Mouse (Mus musculus) inflammation-experienced regulatory T-cells, adult 6 months (primary cell): ENCODE measurements around the gene Slco2a1. TPM values are rescaled to one million over a fixed set of nuclear protein-coding genes. Genes with fewer than 3 reads are reported as not detected.
"Not testable (repeated sequence)": the region's sequence is repeated elsewhere in the genome, so short reads cannot be mapped to it uniquely, and the experiment has no call there.

ENCODE experiments used
- ATAC-seq: one replicate; pipeline ENCODE4 v1.8.0; 2017
- polyA plus RNA-seq, 3 experiments: library from polyadenylated mRNA; unstranded; fragments of 100-300 nt; shearing (Covaris generic); gene quantifications; one replicate each; pipeline ENCODE4 v1.2.1; 2017

The Slco2a1 gene
- polyA plus RNA-seq, 3 experiments from 2014 or later = 0.20 to 0.71 (median 0.26) TPM

DNA sequence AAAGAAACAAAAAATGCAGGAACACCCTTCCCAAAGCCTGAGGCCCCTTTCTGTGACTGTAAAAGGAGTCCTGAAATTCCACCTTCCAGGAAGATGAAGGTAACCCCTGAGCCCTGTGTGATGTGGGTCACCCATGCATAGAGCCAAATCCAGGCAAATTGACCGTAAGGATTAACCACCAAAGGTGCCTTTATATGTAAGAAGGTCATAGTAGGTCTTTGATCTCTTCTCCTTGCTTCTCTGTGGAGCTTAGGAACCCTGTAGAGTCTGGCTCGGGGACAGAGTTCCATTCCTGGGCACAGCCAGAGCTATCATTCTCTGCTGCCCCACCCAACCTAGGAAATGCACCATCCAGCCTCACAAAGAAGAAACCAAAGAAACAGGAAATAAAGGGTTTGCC lies 100.1 kb downstream of the Slco2a1 start:
- ATAC-seq = no peak

DNA sequence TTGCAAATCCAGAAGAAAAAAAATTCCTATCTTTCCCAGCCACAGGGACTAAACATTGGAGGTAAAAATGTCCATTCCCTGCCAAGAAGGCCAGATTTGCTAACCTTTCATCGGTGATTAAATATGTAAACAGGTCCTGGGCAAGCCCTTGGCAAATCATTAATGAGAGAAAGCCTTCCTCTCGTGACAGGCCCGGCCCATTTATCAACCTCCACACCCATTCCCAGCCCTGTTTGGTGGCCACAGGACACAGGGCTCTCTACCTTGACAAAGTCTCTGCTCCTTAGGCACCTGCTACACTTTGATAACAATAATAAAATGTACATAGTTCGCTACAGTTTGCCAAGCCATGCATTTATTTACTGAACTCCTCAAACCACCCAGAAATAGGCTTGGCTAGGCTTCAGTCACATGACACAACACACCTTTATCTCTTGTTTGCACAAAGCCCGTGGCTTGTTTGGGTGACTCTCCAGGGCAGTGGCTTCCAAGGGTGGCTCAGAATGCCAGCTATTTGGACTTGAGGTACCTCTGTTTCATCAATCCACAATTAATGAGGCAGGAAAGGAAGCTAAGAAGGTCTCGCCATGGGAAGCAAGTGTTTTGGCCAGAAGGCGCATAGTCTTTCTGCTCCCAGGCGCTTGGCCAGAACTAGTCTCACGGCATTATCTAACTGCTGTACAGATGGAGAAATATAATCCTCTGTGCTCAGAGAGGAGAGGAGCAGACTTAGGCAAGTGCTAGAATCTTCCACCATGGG lies 101.8 kb downstream of the Slco2a1 start:
- ATAC-seq = no peak

DNA sequence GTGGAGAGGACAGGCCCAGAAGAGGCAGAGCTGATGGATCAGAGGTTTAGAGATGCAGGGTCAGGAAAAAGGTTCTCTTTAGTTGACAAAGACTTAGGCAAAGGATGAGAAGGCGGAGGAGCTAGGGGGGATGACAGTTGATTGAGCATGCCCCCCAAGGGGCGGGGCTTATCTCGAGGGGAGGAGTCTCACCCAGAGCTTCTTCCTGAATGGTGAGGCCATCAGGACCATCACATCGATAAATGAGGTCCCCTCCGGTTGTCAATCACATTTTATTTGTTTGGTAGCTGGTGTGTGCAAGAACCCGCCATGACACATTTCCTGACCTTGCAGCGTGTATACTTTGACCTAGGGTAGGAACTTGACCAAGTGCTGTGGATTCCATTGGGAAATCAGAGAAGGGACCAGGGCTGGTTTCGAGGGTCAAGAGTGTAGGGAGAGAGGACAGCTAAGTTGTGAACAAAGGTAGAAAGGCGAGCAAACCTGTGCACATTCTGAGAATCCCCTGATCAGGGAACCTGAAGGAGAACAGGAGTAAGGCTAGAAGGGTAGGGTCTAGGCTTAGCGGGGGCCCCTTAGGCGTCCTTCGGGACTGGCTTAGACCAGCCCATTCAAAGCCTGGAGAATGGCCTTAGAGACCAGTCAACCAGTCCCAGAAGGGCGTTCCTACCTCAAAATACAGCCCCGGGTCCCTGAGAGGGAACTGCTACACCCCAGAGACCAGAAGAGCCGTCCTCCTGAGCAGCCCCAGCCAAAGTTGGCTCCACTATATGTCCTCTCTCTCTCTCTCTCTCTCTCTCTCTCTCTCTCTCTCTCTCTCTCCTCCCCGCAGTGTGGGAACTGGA lies 102.7 kb downstream of the Slco2a1 start:
- no peak for ATAC-seq

DNA sequence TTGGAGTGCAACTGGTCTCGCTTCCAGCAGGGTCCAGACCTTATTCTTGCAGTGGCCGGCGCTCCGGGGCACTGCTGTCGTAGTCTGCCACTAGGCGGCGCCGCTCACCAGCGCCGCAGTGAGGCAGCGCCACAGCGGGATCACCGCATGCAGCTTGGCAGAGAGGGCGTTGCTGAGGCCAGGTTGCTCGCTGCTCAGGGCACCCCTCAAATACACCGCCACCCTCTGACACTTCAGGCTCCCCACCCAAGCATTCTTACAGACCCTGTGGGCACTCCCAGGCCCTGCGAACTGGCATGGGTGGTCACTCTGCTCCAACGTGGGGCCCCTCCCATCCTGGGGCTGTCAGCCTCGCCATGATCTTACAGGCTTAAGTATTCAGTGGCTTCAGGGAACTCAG lies 103.7 kb downstream of the Slco2a1 start:
- ATAC-seq = no peak

DNA sequence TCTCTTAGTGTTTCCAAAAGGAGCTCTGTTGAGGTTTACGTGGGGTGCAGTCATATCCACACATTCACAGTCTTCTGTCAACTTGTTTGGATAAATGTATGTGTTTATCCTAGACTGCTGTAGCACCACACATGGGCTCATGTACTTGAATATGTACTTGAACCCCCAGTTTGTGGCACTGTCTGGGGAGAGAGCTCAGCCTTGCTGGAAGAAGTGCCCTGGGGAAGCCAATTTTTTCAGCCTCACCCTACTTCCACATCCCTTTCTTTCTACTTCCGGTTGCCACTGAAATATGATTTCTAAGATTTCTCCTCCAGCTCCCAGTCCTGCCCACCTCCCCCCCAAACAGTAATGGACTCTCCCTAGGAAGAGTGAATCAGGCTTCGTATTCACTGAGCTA lies 105.2 kb downstream of the Slco2a1 start:
- no peak for ATAC-seq

DNA sequence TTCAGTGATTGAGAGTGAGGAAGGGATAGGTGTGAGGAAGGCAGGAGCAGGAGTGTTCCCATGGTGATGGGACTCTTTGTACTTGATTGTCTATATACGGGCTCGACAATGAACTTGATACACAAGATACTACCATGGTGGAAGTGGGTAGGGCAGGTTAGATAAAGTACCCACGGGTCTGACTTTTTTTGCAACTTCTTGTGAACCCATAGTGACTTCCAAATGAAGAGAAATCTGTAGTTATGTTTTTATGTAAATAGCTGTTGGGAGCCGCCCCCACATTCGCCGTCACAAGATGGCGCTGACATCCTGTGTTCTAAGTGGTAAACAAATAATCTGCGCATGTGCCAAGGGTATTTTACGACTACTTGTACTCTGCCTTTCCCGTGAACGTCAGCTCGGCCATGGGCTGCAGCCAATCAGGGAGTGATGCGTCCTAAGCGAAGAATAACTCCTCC lies 119.9 kb downstream of the Slco2a1 start:
- ATAC-seq = not testable (repeated sequence)

DNA sequence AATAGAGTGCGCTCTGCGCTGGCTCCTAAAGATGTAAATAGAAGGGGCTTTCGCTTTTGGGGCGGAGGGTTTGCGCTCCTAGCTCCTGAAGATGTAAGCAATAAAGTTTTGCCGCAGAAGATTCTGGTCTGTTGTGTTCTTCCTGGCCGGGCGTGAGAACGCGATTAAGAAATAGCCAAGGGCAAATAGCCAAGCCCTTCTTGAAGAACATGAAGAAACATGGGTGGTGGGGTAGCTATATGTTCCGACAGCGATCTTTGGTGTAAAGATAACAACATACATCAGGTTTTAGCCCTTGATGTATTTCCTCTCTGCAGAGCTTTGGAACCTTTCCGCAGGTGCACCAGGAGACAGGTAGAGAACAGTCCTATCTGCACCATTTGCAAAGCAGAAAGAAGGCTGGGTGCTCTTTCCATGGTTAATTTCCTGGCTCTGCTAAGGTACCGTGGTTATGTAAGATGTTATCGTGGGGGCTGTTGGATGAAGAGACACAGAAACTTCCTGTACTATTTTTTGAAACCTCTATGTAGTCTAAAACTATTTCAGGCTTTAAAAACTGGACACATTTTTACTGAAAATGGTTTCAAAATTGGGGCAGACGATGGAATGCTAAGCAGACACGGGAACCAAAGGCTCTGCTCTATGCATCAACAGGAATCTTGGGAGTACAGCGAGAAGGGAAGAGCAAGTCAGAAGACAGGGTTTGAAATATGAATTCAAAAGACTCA lies 120.6 kb downstream of the Slco2a1 start:
- ATAC-seq = no peak

DNA sequence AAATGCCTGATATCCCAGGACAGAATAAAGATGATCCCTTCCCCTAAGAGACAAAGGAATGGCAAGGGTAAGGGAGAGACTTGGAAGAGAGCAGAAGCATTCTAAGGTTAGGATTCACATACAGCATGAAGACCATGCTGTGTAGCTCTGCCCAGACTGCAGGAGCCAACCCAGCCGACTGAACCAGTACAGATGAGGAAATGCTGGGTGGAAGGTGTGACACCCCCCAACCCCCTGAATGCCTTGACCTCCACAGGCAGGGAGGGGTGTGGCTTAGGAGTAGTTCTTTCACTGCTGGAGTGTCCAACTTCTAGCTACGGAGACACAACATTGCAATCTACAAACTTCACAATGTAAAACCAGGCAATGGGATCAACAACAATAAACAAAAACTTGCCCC lies 121.4 kb downstream of the Slco2a1 start:
- ATAC-seq = no peak

DNA sequence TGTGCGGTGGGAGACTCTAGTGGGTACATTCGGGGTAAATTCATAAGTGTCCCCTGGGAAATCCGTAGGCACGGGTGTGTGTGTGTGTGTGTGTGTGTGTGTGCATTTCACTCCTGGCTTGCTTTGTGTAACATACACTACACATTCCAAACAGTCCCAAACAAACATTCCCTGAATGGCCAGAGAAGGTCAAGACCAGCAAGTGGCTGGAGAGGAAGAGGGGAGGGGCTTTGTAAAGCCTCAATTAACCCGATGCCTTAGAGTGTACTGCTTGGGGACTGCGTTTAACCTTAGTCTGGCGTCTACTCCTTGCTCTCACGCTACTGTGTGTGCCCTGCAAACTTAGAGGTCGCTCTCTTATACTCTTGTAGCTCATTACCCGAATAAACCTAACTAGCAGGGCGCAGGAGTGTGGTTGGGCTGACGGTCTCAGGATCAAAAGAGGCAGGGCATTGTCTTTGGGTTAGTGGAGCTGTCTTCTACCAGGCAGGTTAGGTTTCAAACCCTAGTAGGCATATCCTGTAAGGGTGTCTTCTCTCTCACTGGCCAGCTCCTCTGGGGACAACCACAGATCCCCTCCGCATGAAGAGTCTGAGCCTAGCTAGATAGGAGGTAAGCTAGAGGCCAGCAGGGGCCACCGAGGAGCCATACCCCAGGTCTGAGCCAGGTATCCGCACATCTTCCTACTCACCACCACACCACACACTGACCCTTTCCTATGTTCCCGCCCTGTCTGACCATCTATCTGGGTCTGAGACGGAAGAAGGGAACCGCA lies 122.4 kb downstream of the Slco2a1 start:
- ATAC-seq = no peak

DNA sequence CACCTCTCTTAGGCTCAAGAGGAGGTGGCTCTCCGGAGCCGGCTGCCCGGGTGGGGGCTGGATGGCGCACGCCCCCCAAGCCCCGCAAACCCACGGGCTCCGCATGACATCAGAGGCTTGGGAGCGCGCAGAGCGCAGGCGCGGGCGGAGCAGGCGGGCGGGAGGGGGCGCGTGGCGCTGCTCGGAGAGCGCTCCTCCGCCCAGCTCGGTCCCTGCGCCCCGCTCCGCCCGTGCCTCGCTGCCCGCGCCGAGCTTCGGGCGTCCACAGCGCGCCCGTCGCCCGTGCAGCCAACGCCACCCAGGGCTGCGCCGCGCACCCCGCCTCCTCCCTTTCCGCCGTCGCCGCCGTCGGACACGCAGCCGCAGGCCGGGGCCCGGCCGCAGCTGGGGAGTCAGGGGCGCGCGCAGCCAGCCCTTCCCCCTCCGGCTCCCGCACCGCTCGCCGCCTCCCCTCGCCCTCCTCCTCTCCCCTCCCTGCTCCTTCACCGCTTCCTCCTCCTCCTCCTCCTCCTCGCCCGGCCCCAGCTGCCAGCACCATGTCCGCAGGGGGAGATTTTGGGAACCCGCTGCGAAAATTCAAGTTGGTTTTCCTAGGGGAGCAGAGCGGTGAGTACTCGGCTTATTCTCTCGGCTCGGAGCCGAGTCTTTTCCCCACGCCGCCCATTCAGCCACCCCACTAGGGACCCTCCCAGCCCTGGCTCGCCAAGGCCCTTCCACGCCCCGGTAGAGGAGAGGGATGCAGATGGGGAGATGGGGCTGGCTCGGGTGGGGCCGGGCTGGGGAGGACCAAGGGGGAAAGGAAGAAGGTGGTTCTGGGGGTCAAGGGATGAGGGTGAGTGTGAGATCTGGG lies 123.3 kb downstream of the Slco2a1 start, which contains the start of gene Rab6b:
Gene Rab6b, plus strand, starts transcription at position 167 of the 850 bp plus-strand sequence.
- ATAC-seq = no peak

DNA sequence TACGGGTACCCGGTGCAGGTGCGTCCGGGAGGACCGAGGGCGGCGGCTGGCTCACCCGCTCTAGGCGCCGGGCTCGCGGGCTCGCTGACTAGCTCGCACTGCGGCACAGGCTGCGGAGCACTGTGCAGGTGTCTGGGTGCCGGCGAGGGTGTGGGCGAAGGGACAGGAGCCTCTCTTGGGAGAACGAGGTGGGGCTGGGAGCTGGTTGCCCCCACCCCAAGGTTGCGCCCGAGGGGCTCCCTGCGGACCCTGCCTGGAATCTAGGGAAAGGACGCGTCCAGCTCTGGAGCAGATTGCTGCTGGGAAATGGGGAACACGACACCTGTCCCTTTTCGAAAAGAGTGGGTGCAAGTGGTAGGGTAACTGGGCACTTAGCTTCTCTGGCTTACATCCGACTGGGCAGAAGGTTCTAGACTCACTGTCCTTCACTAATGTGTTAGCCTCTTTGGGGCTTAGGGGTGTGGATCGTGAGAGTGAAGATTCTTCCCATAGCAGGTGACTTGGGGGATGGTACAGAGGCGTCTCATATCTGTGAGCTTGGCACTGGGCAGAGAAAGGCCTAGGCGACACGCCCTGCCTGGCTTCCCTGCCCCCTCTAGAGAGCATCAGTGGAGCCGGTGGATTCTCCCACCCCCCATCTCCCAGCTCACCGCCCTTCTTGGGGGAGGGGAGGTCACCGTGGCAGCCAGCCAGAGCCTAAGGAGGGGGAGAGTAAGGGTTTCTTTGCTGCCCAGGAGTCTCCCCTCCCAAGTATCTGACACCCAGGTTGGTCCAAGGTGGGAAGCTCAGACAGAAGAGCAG lies 124.2 kb downstream of the Slco2a1 start:
- ATAC-seq = no peak

DNA sequence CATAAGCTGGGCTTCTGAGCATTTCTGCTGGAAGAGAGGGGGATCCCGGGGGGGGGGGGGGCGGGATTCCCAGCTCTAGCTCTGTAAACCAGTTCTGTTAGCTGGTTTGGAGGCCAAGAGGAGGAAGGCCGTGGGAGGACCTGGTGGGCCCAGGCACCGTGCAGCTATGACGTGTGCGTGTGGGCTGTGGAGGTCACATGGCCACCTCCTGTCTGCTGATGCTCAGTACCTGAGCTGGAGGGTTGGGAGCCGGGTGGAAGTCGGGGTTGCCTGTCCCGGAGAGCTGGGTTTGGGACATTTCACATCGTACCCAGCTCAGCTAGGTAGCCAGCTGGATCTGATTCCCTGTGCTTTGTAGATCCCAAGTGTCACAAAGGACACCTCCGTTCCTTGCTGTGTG lies 124.8 kb downstream of the Slco2a1 start:
- ATAC-seq = no peak

DNA sequence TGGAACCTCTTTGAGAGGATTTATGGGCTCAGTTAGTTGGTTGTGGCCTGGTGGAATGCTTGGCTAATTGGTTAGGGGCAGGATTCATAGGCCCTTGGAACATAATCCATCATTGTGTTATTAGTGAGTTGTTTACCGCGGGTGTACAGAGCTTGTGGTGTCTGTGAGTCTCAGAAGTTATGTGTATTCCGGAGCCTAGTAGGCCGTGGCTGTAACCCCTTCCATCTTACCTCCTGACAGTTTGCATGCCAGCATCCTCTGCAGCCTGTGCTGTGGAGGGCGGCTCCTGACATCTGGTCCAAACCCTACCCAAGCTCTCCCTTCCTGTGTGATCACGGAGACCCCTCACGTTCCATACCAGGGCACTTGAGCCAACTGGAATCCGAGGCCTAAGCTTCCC lies 125.8 kb downstream of the Slco2a1 start:
- no peak for ATAC-seq

DNA sequence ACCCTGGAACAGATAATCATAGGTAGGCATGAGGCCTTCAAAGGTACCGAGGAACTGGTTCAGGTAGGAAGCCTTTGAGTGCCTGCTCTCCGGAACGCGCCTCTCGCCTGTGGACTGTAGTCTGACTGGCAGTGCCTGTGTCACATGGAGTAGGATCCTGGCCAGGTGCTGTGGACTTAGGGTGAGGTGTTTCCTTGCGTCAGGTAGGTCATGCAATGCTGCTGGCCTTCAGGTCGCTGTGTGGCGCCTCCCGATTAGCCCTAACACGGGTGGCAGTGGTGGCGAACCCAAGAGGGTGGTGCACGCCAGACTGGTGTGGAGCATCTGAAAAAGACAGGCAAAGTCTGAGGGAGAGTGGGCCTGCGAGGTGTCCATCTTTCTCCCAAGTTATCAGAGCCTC lies 126.4 kb downstream of the Slco2a1 start:
- no peak for ATAC-seq

DNA sequence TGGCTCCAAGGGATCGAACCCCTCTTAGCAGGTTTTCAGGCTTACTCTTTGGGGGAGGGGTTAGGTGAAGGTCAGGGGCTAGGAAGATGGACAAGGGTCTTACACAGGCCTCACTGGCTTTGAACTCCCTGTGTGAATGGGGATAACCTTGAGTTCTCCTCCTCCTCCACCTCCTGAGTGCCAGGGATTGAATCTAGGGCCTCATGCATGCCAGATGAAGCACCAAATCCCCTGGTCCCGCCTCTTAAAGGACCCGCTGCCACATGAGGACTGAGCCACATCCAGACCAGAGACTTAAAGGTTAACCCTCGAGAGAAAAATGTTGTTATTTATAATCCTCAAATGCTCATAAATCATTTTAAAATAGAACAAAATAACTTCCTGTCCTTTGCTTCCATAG lies 128.4 kb downstream of the Slco2a1 start:
- no peak for ATAC-seq

DNA sequence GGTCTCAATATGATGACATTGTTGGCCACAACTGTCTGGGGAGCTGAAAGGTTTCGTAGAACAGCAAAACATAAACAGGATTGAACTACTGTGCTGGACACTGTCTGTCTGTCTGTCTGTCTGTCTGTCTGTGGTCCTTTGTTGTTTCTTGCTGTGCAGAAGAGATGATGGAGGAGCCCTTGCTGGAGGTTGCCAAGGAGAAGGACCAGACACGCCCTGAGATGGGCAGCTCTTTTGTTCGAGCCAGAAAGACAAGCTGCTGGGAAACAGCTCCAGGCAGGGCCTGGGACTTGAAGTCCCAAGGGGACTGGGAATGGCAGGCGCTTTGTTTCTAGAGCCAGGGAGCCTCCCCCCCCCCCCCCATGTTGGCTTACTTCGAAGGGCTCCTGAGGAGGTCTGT lies 129.0 kb downstream of the Slco2a1 start:
- no peak for ATAC-seq

DNA sequence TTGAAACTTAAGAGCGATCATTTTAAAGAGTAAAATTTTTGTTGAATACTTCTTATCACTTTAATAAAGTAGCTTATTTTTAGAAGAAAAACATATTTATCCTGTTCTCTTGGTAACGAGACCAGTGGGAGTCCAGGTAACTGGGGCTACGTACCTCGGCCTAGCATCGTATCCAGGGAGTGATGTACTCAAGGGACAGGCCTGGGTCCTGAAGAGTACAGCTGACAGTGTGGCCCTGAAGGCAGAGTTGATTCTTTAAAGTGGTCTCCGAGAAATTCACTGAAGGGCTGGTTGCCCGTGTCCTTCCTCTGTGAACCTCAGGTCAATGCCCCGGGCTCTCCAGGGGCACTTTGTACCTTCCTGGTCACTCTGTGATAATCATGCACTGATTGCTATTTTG lies 129.4 kb downstream of the Slco2a1 start:
- ATAC-seq = no peak

DNA sequence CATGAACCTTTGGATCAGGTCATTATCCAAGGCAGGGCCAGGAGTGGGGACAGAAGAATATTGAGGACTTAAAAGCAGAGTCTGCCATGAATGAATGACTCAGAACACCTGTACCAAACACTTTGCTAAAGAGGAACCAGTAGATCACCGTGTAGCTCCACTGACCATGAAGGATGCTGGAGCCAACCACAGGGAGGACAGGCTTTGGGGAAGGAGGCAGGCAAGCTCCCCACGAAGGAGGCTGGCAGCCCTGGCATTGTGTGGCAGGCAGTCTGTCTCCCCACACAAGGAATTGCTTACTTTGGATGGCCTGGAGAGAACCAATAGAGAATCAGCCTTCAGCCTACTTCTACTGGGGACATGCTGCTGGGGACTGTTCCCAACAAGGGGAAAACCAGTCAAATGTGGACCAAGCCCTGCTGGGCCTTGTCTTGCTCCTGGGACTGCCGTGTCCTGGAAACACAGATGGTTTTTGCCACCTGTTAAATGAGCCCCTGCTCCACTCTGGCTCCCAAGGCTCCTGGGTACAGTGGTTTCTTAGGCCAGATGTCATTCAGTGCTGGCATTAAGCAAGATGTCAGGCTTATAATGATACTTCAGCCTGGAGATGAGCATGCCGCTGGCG lies 130.3 kb downstream of the Slco2a1 start:
- ATAC-seq = no peak

DNA sequence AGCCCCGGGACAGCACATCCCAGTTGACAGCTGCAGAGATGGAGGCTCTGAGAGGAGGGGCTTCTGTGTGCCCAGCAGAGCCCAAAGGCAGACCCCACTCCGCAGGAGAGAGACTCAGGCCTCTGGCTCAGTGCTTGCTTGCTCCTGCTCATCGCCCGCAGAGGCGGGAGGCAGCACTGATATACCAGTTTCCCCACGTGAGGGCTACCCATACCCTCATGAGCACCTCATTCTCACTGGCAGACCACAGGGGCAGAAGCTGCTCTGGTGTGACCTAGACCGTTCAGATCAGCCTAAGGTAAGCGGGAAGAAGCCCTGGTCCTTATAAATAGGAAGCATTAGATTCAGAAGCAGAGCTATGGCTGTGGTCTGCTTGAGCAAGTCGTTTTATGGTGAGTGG lies 131.3 kb downstream of the Slco2a1 start:
- no peak for ATAC-seq

DNA sequence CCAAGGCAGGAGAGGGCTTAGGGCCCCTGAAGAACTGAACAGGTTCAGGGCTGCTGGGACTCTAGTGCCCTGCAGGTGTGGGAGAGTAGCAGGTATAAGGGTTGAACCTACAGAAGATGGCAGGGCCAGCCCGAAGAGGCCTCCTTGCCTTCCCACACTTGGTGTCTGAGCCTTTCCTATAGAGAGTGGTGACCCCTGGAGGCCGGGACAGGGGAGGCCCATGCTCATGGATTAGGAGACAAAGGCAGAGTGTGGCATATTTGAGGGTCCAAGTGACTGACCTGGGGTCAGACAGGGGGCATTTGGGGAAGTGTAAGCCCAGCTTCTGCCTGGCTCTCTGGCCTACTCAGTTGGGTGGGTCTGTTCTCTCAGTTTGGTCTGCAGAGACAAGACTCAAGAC lies 131.7 kb downstream of the Slco2a1 start:
- no peak for ATAC-seq
